Mouse (Mus musculus) thymus, adult 2 months (tissue): Measurements from ENCODE around the gene Phb2. TPM values are rescaled to one million over a fixed set of nuclear protein-coding genes. Genes with fewer than 3 reads are reported as not detected.
A peak's percentile ranks its signal among the peaks of the same experiment; 100 is the strongest.

ENCODE experiments used
- DNase-seq: peaks from one replicate; pipeline ENCODE4 v3.0.0; 2021
- H3K27ac ChIP-seq: fragments of 200-500 bp; 2 replicates; pipeline ENCODE4 v1.5.1; 2012; ENCODE audit warnings: low read length, control low read depth; ENCODE audit not compliant: control insufficient read depth, insufficient read depth
- H3K27me3 ChIP-seq: fragments of 200-500 bp; 2 replicates; pipeline ENCODE4 v1.6.1; 2012; ENCODE audit warnings: mild to moderate bottlenecking, low read length, moderate library complexity, mixed read lengths; ENCODE audit not compliant: control insufficient read depth, insufficient read depth
- H3K36me3 ChIP-seq: fragments of 200-500 bp; 2 replicates; pipeline ENCODE4 v1.6.1; 2012; ENCODE audit warnings: mild to moderate bottlenecking, low read length, moderate library complexity; ENCODE audit not compliant: control insufficient read depth, insufficient read depth
- H3K4me1 ChIP-seq: fragments of 200-500 bp; replicated peaks from 2 replicates; pipeline ENCODE4 v1.6.1; 2012; ENCODE audit warnings: low read length; ENCODE audit not compliant: control insufficient read depth, insufficient read depth
- H3K4me3 ChIP-seq: fragments of 200-500 bp; 2 replicates; pipeline ENCODE4 v1.5.1; 2012; ENCODE audit warnings: mild to moderate bottlenecking, low read length, control low read depth, moderate library complexity; ENCODE audit not compliant: control insufficient read depth, insufficient read depth
- CTCF ChIP-seq: fragments of 200-500 bp; IDR thresholded peaks from 2 replicates; pipeline ENCODE4 v1.5.1; 2012; ENCODE audit warnings: mild to moderate bottlenecking, control low read depth, low read length, moderate library complexity, borderline replicate concordance; ENCODE audit not compliant: control insufficient read depth, poor library complexity, insufficient read depth; ENCODE audit errors: extremely low read depth
- POLR2A ChIP-seq: fragments of 200-500 bp; IDR thresholded peaks from 2 replicates; pipeline ENCODE4 v1.6.1; 2012; ENCODE audit warnings: mild to moderate bottlenecking, low read length, control low read depth, moderate library complexity; ENCODE audit not compliant: control insufficient read depth, poor library complexity, insufficient read depth; ENCODE audit errors: extremely low read depth
- WGBS: fragments of 180-500 bp; shearing (Covaris S2); methylation state at CpG from one replicate; pipeline ENCODE4 v1.1.7; 2018; 5-methylcytosine and 5-hydroxymethylcytosine counted together
- polyA plus RNA-seq: library from polyadenylated mRNA; depleted of rRNA; stranded (reverse); fragments of >200 nt; gene quantifications from 2 replicates; pipeline ENCODE4 v1.2.3, GENCODE M21; 2012

Gene Phb2
- polyA plus RNA-seq, 1 experiment = 150 TPM

DNA sequence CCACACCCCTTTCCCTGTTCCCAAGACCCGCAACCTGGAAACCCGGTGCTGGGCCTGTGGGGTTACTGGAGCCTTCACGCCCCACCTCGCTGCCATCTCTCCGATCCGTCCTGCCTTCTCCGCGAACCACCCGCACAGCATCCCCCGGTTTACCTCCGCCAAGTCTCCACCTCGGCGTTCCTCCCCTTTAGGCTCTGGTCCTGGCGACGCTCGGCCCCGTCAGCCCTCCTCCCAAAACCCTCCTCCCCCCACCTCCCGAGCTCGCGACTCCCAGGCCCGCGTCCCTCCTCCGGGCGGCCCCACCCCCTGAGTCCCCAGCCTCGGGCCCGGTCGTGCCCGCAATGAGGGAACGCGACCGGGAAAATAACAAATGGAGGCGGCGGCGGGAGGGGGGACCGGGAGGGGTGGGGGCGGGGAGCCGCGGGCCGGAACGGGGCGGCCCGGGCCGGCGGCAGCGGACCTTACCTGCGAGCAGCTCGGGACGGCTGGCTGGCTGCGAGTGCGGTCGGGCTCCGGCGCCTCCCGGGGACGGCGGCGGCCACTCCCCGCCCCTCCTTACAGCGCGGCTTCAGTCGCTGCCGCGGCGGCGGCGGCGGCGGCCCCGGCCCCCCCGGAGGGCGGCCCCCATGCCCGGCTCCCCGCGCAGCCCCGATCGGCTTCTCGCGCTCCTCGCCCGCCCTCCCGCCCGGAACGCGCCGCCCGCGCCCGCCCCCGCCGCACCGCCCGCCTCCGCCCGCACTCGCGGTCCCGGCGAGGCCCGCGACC is 43.9 kb downstream of the Phb2 start, which contains the start of the genes Gm45234 and Atn1:
Gm45234 (minus strand) TSS at position 191 of the 765 bp plus-strand sequence.
Atn1 (minus strand) TSS at position 694 of the 765 bp plus-strand sequence.
- WGBS = 4% methylated on average over 92 of the region's 100 CpGs

DNA sequence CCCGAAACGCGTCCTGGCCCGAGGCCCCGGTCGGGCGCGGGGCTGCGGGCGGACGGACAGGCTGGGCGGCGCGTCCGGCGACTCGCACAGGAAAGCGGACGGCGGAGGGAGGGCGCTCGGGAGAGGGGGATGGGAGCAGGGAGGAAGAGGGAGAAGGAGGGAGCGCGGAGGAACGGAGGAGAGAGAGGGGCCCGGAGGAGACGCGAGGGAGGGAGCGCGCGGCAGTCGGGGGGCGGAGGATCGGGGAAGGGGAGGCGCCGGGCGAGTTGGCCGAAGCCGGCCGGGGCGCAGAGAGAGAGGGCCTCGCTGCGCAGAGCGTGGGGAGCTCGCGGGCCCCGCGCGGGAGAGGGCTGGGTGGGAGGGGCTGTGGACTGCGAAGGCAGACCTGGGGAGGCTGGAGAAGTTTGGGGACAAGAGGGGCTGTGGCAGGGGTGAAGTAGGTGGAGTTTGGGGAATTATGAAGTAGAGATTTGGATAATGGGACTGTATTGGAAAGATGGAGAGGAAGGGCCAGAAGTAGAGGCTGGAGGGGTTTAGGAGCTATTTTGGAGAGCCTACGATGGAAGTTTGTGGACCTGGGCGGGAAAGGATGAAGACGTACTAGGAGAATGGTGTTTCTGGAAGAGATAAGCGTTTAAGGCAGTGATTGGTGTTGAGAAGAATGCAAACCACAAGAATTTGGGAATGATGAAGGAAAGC is 44.7 kb downstream of the Phb2 start:
- no peak overlapping the region for H3K27ac ChIP-seq
- H3K4me1 ChIP-seq = peaks cover 7% of the 10 kb centered on the region; the same call in 1 of the 2 replicates
- H3K4me3 ChIP-seq = peak overlapping the region; percentile 47
- no peaks in the 10 kb centered on the region for H3K27me3 ChIP-seq
- no peak for TF ChIP-seq POLR2A
- TF ChIP-seq CTCF = no peak
- peak; percentile 58 for DNase-seq
- no peaks in the 10 kb centered on the region for H3K36me3 ChIP-seq
- 4% methylated on average over 46 of the region's 54 CpGs for WGBS

More for the DNA sequence above, 43.9 kb downstream of the Phb2 start, which contains the start of the genes Gm45234 and Atn1:
- no peak for DNase-seq
- Histone ChIP-seq H3K4me3 (peak within 1 kb of the TSS; percentile 47), H3K27ac (no peak within 1 kb of the TSS), H3K36me3 (no peaks in the 10 kb centered on the region), H3K27me3 (no peaks in the 10 kb centered on the region), H3K4me1 (peaks cover 10% of the 10 kb centered on the region; the same call in 1 of the 2 replicates)
- no peak for TF ChIP-seq CTCF

DNA sequence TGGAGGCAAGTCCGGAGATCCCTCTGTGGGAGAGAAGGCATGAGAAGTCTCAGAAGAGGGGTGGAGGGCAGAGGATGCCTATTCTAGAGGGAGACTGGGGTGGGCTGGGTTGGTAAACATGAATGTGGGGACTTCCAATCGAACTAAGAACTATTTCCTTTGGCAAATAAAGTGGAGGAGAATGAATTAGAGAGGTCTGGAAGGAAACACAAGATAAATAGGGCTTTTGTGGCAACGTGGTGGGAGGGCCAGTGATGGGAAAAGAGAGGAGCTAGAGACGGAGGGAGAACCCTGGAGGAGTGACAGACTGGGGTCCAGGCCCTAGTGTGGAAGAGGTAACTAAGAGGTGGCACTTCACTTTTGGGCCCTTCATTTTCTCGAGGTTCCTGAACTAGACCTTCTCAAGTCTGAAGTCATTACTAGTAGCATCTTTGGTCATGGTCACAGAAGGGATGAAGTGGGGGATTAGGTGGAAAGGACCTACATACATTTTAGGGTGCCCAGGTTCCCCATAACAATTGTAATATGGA is 45.3 kb downstream of the Phb2 start:
- Histone ChIP-seq H3K4me1 (peaks cover 7% of the 10 kb centered on the region; the same call in 1 of the 2 replicates), H3K27ac (no peak overlapping the region), H3K4me3 (no peak overlapping the region), H3K36me3 (no peaks in the 10 kb centered on the region), H3K27me3 (no peaks in the 10 kb centered on the region)
- no peak for DNase-seq
- TF ChIP-seq CTCF = no peak
- no peak for TF ChIP-seq POLR2A
- 52% methylated on average over 5 of the region's 5 CpGs for WGBS

DNA sequence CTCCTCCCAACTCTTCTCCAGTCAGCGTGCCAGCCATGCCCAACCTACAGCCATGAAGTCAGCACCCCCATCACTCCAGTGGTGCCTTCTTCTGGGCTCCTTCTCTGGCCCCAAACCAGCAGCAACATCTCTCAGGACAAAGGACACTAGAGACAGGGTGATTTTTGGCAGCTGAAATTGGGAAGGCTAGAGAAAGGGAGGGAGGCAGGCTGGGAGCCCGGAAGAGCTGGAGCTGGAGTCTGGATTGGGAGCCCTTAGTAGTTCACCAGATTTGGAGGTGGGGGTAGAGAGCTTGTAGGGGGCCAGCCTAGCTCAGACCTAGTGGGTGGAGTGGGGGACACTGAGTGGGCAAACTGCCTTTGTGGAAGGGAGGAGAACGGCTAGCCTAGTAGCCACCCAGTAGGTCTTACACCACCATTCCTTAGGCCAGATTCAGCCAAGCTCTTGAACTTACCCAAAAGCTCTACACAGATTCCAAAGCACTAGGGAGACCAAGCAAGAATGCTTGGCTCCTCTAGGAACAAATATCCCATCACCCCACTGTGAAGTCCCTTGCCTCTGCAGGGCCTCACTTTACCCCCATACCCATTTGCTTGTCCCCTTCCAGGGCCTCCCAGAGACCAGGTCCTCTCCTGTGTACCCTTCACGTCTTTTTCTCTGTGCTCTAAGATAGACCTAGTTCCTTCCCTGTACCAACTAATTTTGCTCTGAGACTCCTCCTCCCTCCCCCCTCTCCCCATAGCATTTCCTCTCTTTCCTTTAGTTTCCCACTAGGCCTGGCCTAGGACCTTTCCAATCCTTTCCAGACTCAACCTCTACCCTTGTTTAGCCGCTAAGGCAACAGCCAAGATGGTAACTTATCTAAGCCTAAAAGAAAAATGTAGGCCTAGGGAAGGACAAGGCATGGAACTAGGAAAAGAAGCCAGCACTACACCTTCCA is 46.0 kb downstream of the Phb2 start:
- TF ChIP-seq POLR2A (no peak), CTCF (no peak)
- H3K36me3 ChIP-seq = no peaks in the 10 kb centered on the region
- no peak for DNase-seq
- H3K27me3 ChIP-seq = no peaks in the 10 kb centered on the region
- peaks cover 7% of the 10 kb centered on the region; the same call in 1 of the 2 replicates for H3K4me1 ChIP-seq
- no peak overlapping the region for H3K4me3 ChIP-seq
- no peak overlapping the region for H3K27ac ChIP-seq
- WGBS = 88% methylated on average over 5 of the region's 5 CpGs

DNA sequence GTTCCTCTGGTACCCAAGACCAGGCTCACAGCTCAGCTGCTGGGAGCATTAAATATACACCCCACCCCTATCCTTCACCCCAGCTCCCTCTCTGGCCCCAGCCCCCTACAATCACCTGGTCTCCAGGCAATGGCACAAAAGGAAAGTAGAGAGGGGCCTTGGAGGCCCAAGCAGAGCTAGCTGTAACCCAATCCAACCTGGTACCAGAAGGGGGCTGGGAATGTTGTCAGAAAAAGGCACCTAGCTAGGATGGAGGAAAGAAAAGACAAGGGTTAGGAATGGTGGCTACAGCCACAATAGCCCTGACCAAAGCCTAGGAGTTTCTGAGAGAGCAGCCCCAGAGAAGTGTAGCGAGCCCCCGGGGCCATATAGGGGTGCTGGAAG is 46.7 kb downstream of the Phb2 start:
- no peak for DNase-seq
- H3K27ac ChIP-seq = no peak overlapping the region
- H3K27me3 ChIP-seq = no peaks in the 10 kb centered on the region
- no peak overlapping the region for H3K4me3 ChIP-seq
- WGBS = 49% methylated on average over 2 of the region's 2 CpGs
- H3K4me1 ChIP-seq = peaks cover 7% of the 10 kb centered on the region; the same call in 1 of the 2 replicates
- H3K36me3 ChIP-seq = no peaks in the 10 kb centered on the region
- TF ChIP-seq CTCF (no peak), POLR2A (no peak)
